Mouse (Mus musculus) forebrain, embryonic 11.5 days (tissue): ENCODE measurements around the gene Map4k1. TPM values are rescaled to one million over a fixed set of nuclear protein-coding genes. Genes with fewer than 3 reads are reported as not detected.

Experiments
- ATAC-seq: fragments of 200-750 bp; cut with Nextera tagmentation; replicated peaks from 2 replicates; pipeline ENCODE4 v1.8.0; 2017; ENCODE audit warnings: moderate TSS enrichment; ENCODE audit not compliant: low FRiP score
- DNase-seq: peaks from one replicate; pipeline ENCODE4 v3.0.0-alpha.2; 2017; ENCODE audit warnings: low spot score
- H3K27ac ChIP-seq: fragments of 300-500 bp; sonication (generic); 2 replicates; pipeline ENCODE4 v1.5.1; 2014; ENCODE audit warnings: low read depth, low read length
- H3K27me3 ChIP-seq: fragments of 300-500 bp; sonication (generic); 2 replicates; pipeline ENCODE4 v1.6.1; 2014; ENCODE audit warnings: mild to moderate bottlenecking, low read length, mixed read lengths; ENCODE audit not compliant: control insufficient read depth, insufficient read depth
- H3K36me3 ChIP-seq: fragments of 300-500 bp; sonication (generic); 2 replicates; pipeline ENCODE4 v1.6.1; 2014; ENCODE audit warnings: mild to moderate bottlenecking, low read length, moderate library complexity, mixed read lengths; ENCODE audit not compliant: control insufficient read depth, insufficient read depth
- H3K4me1 ChIP-seq: fragments of 300-500 bp; sonication (generic); replicated peaks from 2 replicates; pipeline ENCODE4 v1.6.1; 2014; ENCODE audit warnings: low read length, mixed read lengths; ENCODE audit not compliant: control insufficient read depth, insufficient read depth
- H3K4me2 ChIP-seq: fragments of 300-500 bp; sonication (generic); 2 replicates; pipeline ENCODE4 v1.6.1; 2014; ENCODE audit warnings: low read depth, mild to moderate bottlenecking, low read length, moderate library complexity, mixed read lengths; ENCODE audit not compliant: severe bottlenecking
- H3K4me3 ChIP-seq: fragments of 300-500 bp; sonication (generic); 2 replicates; pipeline ENCODE4 v1.5.1; 2014; ENCODE audit warnings: low read depth, low read length
- H3K9ac ChIP-seq: fragments of 300-500 bp; sonication (generic); 2 replicates; pipeline ENCODE4 v1.6.1; 2014; ENCODE audit warnings: low read length
- H3K9me3 ChIP-seq: fragments of 300-500 bp; sonication (generic); 2 replicates; pipeline ENCODE4 v1.6.1; 2016; ENCODE audit warnings: low read length, mixed read lengths; ENCODE audit not compliant: control insufficient read depth
- whole genome bisulfite sequencing: fragments of 180-500 bp; shearing (Covaris S2); extraction: QIAGEN DNeasy Blood & Tissue Kit; methylation state at CpG from one replicate; pipeline ENCODE4 v1.1.7; 2014; 5-methylcytosine and 5-hydroxymethylcytosine counted together
- microRNA-seq: library from miRNA; unstranded; fragments of <30 nt; microRNA quantifications from one replicate; pipeline ENCODE4, GENCODE M21; 2016; ENCODE audit not compliant: insufficient number of aligned reads
- polyA plus RNA-seq: library from polyadenylated mRNA; unstranded; fragments of >200 nt; fragmentation: Nextera tagmentation; extraction: Ambion mirVana; gene quantifications from 2 replicates; pipeline ENCODE4 v1.2.1, GENCODE M21; 2014

Map4k1 gene
- polyA plus RNA-seq, 1 experiment from 2014 or later = 5.9 TPM

GRCm38 (mm10) chr7:29044302-29044701, 62.5 kb downstream of the Map4k1 start:
- H3K9ac ChIP-seq = no peak overlapping the region
- H3K4me2 ChIP-seq = no peak overlapping the region
- no peak for DNase-seq
- H3K4me1 ChIP-seq = peaks cover 7% of the 10 kb centered on the region; the same call in 1 of the 2 replicates
- ATAC-seq = no peak; the same call in 1 of the 2 replicates
- H3K4me3 ChIP-seq = no peak overlapping the region
- no peak overlapping the region for H3K27ac ChIP-seq
- no peaks in the 10 kb centered on the region for H3K36me3 ChIP-seq
- WGBS = 49% methylated on average over 9 of the region's 9 CpGs
- no peaks in the 10 kb centered on the region for H3K27me3 ChIP-seq
- H3K9me3 ChIP-seq = peaks cover 3% of the 10 kb centered on the region; the same call in 1 of the 2 replicates

GRCm38 (mm10) chr7:29046533-29046932, 64.7 kb downstream of the Map4k1 start:
- ATAC-seq = no peak
- peak; percentile 61 for DNase-seq
- Histone ChIP-seq H3K4me1 (no peaks in the 10 kb centered on the region; the same call in 1 of the 2 replicates), H3K27ac (no peak overlapping the region), H3K9me3 (peaks cover 3% of the 10 kb centered on the region; the same call in 1 of the 2 replicates), H3K36me3 (no peaks in the 10 kb centered on the region), H3K4me3 (no peak overlapping the region), H3K9ac (no peak overlapping the region), H3K4me2 (no peak overlapping the region), H3K27me3 (no peaks in the 10 kb centered on the region)
- 5% methylated on average over 12 of the region's 12 CpGs for WGBS

- Histone ChIP-seq H3K36me3 (no peaks in the 10 kb centered on the region), H3K4me3 (no peak overlapping the region), H3K9ac (no peak overlapping the region), H3K27me3 (peaks cover 10% of the 10 kb centered on the region), H3K4me2 (no peak overlapping the region), H3K4me1 (peaks cover 3% of the 10 kb centered on the region; the same call in 1 of the 2 replicates), H3K27ac (no peak overlapping the region), H3K9me3 (peaks cover 3% of the 10 kb centered on the region; the same call in 1 of the 2 replicates)
- 78% methylated on average over 3 of the region's 3 CpGs for WGBS
- DNase-seq = no peak
- no peak for ATAC-seq
These were observed 66.2 kb downstream of the Map4k1 start for GRCm38 (mm10) chr7:29048070-29048469.

- no peak for DNase-seq
- no peak overlapping the region for H3K9ac ChIP-seq
- no peak overlapping the region for H3K4me2 ChIP-seq
- H3K27me3 ChIP-seq = peaks cover 15% of the 10 kb centered on the region
- peaks cover 3% of the 10 kb centered on the region; the same call in 1 of the 2 replicates for H3K4me1 ChIP-seq
- ATAC-seq = no peak
- 76% methylated on average over 11 of the region's 11 CpGs for WGBS
- H3K9me3 ChIP-seq = peaks cover 3% of the 10 kb centered on the region; the same call in 1 of the 2 replicates
- H3K4me3 ChIP-seq = no peak overlapping the region
- no peak overlapping the region for H3K27ac ChIP-seq
- no peaks in the 10 kb centered on the region for H3K36me3 ChIP-seq
These were observed 66.8 kb downstream of the Map4k1 start for GRCm38 (mm10) chr7:29048615-29049014.

- DNase-seq = no peak
These were observed 68.9 kb downstream of the Map4k1 start for GRCm38 (mm10) chr7:29050797-29051196.

GRCm38 (mm10) chr7:29052821-29053220, 71.0 kb downstream of the Map4k1 start:
- H3K36me3 ChIP-seq = no peaks in the 10 kb centered on the region
- no peak overlapping the region for H3K27ac ChIP-seq
- WGBS = 3% methylated on average over 19 of the region's 19 CpGs
- H3K4me1 ChIP-seq = peaks cover 3% of the 10 kb centered on the region; the same call in 1 of the 2 replicates
- H3K9me3 ChIP-seq = peaks cover 3% of the 10 kb centered on the region; the same call in 1 of the 2 replicates
- 0 out of 2 replicates have a peak overlapping the region, but pooled peaks have one; percentile 24 for H3K4me2 ChIP-seq
- ATAC-seq (no peak), DNase-seq (no peak)
- no peak overlapping the region for H3K9ac ChIP-seq
- H3K27me3 ChIP-seq = peaks cover 15% of the 10 kb centered on the region
- H3K4me3 ChIP-seq = no peak overlapping the region

More at GRCm38 (mm10) chr7:29050797-29051196, 68.9 kb downstream of the Map4k1 start:
- H3K9me3 ChIP-seq = peaks cover 3% of the 10 kb centered on the region; the same call in 1 of the 2 replicates
- H3K27ac ChIP-seq = no peak overlapping the region
- no peak for ATAC-seq
- no peak overlapping the region for H3K4me2 ChIP-seq
- H3K4me3 ChIP-seq = no peak overlapping the region
- no peak overlapping the region for H3K9ac ChIP-seq
- peaks cover 3% of the 10 kb centered on the region; the same call in 1 of the 2 replicates for H3K4me1 ChIP-seq
- H3K36me3 ChIP-seq = no peaks in the 10 kb centered on the region
- 29% methylated on average over 2 of the region's 2 CpGs for WGBS
- peaks cover 15% of the 10 kb centered on the region for H3K27me3 ChIP-seq

Small RNA genes lying within 50 kb of the gene (microRNA-seq; reads per million reads assigned to microRNA genes)
- gene Gm44408 = not detected

Other genes starting within 250 kb of the Map4k1 start
- gene Mrps12, start 240.2 kb upstream of the Map4k1 start, polyA plus RNA-seq = 116 and 131 TPM in 2 replicates
- gene Sars2, start 240.1 kb upstream of the Map4k1 start, polyA plus RNA-seq = 35.6 and 37.8 TPM in 2 replicates
- gene Ccer2, start 225.9 kb upstream of the Map4k1 start, polyA plus RNA-seq = not detected in 2 replicates
- gene Sirt2, start 215.3 kb upstream of the Map4k1 start, polyA plus RNA-seq = 63.5 and 70.2 TPM in 2 replicates
- gene Nfkbib, start 214.5 kb upstream of the Map4k1 start, polyA plus RNA-seq = 45.6 and 49.9 TPM in 2 replicates
- gene Rinl, start 193.1 kb upstream of the Map4k1 start, polyA plus RNA-seq = 2.1 and 2.4 TPM in 2 replicates
- 338 and 382 TPM in 2 replicates for gene Hnrnpl, start 173.5 kb upstream of the Map4k1 start, polyA plus RNA-seq
- gene Ech1, start 156.8 kb upstream of the Map4k1 start, polyA plus RNA-seq = 70.6 and 74.0 TPM in 2 replicates
- gene Lgals4, start 148.2 kb upstream of the Map4k1 start, polyA plus RNA-seq = 1.1 and 1.7 TPM in 2 replicates
- 0.52 and 0.88 TPM in 2 replicates for gene Lgals7, start 118.2 kb upstream of the Map4k1 start, polyA plus RNA-seq
- gene Capn12, start 100.6 kb upstream of the Map4k1 start, polyA plus RNA-seq = 0.60 and 0.69 TPM in 2 replicates
- 182 and 199 TPM in 2 replicates for gene Actn4, start 19.7 kb upstream of the Map4k1 start, polyA plus RNA-seq
- 341 and 343 TPM in 2 replicates for gene Eif3k, start 186 bp upstream of the Map4k1 start, polyA plus RNA-seq
- gene Ryr1, start 143.1 kb downstream of the Map4k1 start, polyA plus RNA-seq = 0.68 and 1.2 TPM in 2 replicates
- gene Rasgrp4, start 152.8 kb downstream of the Map4k1 start, polyA plus RNA-seq = 0.67 and 1.2 TPM in 2 replicates
- 12.6 and 16.8 TPM in 2 replicates for gene Fam98c, start 174.2 kb downstream of the Map4k1 start, polyA plus RNA-seq
- 0.52 and 0.53 TPM in 2 replicates for gene Ggn, start 188.2 kb downstream of the Map4k1 start, polyA plus RNA-seq
- 7.8 TPM in 2 replicates for gene Spred3, start 188.4 kb downstream of the Map4k1 start, polyA plus RNA-seq
- 291 and 297 TPM in 2 replicates for gene Psmd8, start 198.7 kb downstream of the Map4k1 start, polyA plus RNA-seq
- 0.12 and 0.43 TPM in 2 replicates for gene Catsperg1, start 232.0 kb downstream of the Map4k1 start, polyA plus RNA-seq